In the genomic region with DNA sequence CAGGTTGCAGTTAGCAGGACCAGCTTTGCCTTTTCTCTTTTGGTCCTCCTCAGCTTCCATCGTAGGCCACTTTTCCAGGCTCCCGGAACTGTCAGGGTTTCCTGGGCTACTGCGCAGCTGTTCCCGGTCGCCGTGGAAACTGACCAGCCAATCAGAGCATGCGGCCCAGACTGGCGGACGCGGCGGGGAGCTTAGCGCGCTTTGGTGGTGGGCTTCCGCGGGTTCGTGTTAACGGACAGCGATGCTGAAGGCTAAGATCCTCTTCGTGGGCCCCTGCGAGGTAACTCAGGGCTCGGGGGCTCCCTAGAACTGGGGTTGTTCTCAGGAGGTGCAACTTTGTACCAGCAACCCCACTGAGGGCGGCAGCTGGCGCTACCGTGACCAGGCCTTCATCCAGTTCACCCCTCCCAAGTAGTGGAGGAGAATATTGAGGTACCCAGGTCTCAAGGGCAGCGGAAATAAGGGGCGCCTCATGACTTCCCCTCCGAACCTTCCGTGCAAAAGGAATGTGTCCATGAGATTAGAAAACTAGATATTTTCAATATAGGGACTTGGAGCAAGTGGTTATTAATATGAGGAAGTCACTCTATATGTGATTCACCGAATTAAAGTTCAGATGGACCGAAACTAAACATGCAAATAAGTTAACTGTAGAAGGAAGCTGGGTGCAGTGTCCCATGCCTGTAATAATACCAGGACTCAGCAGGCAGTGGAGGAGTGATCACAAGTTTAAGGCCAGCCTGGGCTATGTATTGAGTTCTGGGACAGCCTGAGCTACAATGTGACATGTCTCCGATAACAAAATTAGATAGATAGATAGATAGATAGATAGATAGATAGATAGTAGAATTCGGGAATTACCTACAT, we compare ENCODE assay signal across 8 mouse cellular contexts. TPM values are rescaled to one million over a fixed set of nuclear protein-coding genes. Genes with fewer than 3 reads are reported as not detected.
A peak's percentile ranks its signal among the peaks of the same experiment; 100 is the strongest.
DNase-seq lines count a peak whose midpoint lies in the region; ATAC-seq and TF ChIP-seq lines count a peak whose summit lies in the region.

Gene Ift22, plus strand, starts transcription at position 160 of the 867 bp plus-strand sequence.

- H3K36me3 ChIP-seq in E14TG2a.4 (ENCODE audit: insufficient read depth, low read length): peaks cover 27% of the 10 kb centered on the region
- H3K36me3 ChIP-seq in forebrain, embryonic 16.5 days (ENCODE audit: control insufficient read depth, insufficient read depth): peaks cover 10% of the 10 kb centered on the region; the same call in 1 of the 2 replicates
- peaks cover 23% of the 10 kb centered on the region for H3K36me3 ChIP-seq in lung, embryonic 14.5 days (ENCODE audit: insufficient read depth)
- H3K36me3 ChIP-seq in thymus, adult 2 months (ENCODE audit: control insufficient read depth, insufficient read depth, low read length): no peaks in the 10 kb centered on the region

- WGBS in forebrain, embryonic 16.5 days: 9% methylated on average over 32 of the region's 32 CpGs
- WGBS in lung, embryonic 14.5 days: 10% methylated on average over 32 of the region's 32 CpGs
- WGBS in olfactory bulb, adult 2 months: 8% methylated on average over 32 of the region's 32 CpGs
- WGBS in thymus, adult 2 months: 7% methylated on average over 32 of the region's 32 CpGs

- peak; percentile 98 for ATAC-seq in forebrain, embryonic 16.5 days
- peak; percentile 94 for ATAC-seq in lung, embryonic 14.5 days (ENCODE audit: insufficient read depth)

- peaks cover 22% of the 10 kb centered on the region for H3K4me1 ChIP-seq in E14TG2a.4 (replicated peaks; ENCODE audit: low read depth, low read length)
- H3K4me1 ChIP-seq in forebrain, embryonic 16.5 days (replicated peaks; ENCODE audit: control insufficient read depth, insufficient read depth, low read length): peaks cover 12% of the 10 kb centered on the region
- no peaks in the 10 kb centered on the region for H3K4me1 ChIP-seq in lung, embryonic 14.5 days (ENCODE audit: insufficient read depth)
- peaks cover 12% of the 10 kb centered on the region for H3K4me1 ChIP-seq in olfactory bulb, adult 2 months (ENCODE audit: control insufficient read depth, insufficient read depth, low read length)
- H3K4me1 ChIP-seq in thymus, adult 2 months (replicated peaks; ENCODE audit: control insufficient read depth, insufficient read depth, low read length): peaks cover 4% of the 10 kb centered on the region

- 0 out of 2 replicates have a peak, but pooled peaks cover 5% of the 10 kb centered on the region for H3K9me3 ChIP-seq in E14TG2a.4 (ENCODE audit: low read length)
- no peaks in the 10 kb centered on the region for H3K9me3 ChIP-seq in forebrain, embryonic 16.5 days (ENCODE audit: control insufficient read depth, low read length)
- no peaks in the 10 kb centered on the region for H3K9me3 ChIP-seq in lung, embryonic 14.5 days (ENCODE audit: low read depth, low read length)

- TF ChIP-seq POLR2A in olfactory bulb, adult 2 months (IDR thresholded peaks at IDR 0.05; ENCODE audit: insufficient read depth, low read depth, low read length): peak; percentile 53; the same call in 1 of the 2 replicates
- TF ChIP-seq POLR2A in thymus, adult 2 months (IDR thresholded peaks at IDR 0.05; ENCODE audit: control insufficient read depth, extremely low read depth, insufficient read depth, low read length, poor library complexity): peak; percentile 32; the same call in 1 of the 2 replicates

- H3K27me3 ChIP-seq in E14TG2a.4 (ENCODE audit: insufficient read depth, low read length): no peaks in the 10 kb centered on the region
- H3K27me3 ChIP-seq in forebrain, embryonic 16.5 days (replicated peaks; ENCODE audit: control insufficient read depth, insufficient read depth, low read length): no peaks in the 10 kb centered on the region
- no peaks in the 10 kb centered on the region for H3K27me3 ChIP-seq in lung, embryonic 14.5 days (ENCODE audit: insufficient read depth, low read length)
- no peaks in the 10 kb centered on the region for H3K27me3 ChIP-seq in thymus, adult 2 months (ENCODE audit: control insufficient read depth, insufficient read depth, low read length)

- peak; percentile 39 for DNase-seq in c-Kit-positive CD71-positive TER-119-positive erythroid progenitor cells, embryonic 14.5 days (ENCODE audit: low spot score)
- peak; percentile 92 to 94 for DNase-seq in heart, postnatal 36 days
- DNase-seq in layer of hippocampus, adult 2 months (ENCODE audit: low spot score in 2 of 2): peak; percentile 93 to 94
- peak; percentile 97 for DNase-seq in lung, embryonic 14.5 days
- peak; percentile 89 for DNase-seq in thymus, adult 2 months

- intact Hi-C loops in heart, postnatal 36 days (cut with DNase I): no loop called here

- H3K4me3 ChIP-seq in E14TG2a.4 (replicated peaks; ENCODE audit: low read length): peak within 1 kb of the TSS; percentile 86
- peak within 1 kb of the TSS; percentile 76 for H3K4me3 ChIP-seq in forebrain, embryonic 16.5 days (replicated peaks; ENCODE audit: low read length)
- H3K4me3 ChIP-seq in layer of hippocampus, adult 2 months: peak within 1 kb of the TSS; percentile 84
- peak within 1 kb of the TSS; percentile 69 for H3K4me3 ChIP-seq in lung, embryonic 14.5 days (ENCODE audit: low read depth, low read length)
- H3K4me3 ChIP-seq in olfactory bulb, adult 2 months (ENCODE audit: insufficient read depth, low read depth, low read length): peak within 1 kb of the TSS; percentile 89
- H3K4me3 ChIP-seq in thymus, adult 2 months (ENCODE audit: control insufficient read depth, insufficient read depth, low read length): peak within 1 kb of the TSS; percentile 53

- TF ChIP-seq CTCF in E14TG2a.4 (conservative IDR thresholded peaks at IDR 0.05; ENCODE audit: low read length): no peak
- TF ChIP-seq CTCF in layer of hippocampus, adult 2 months (conservative IDR thresholded peaks at IDR 0.05): no peak
- TF ChIP-seq CTCF in lung, embryonic 14.5 days (IDR thresholded peaks at IDR 0.05; ENCODE audit: low read depth): no peak
- no peak for TF ChIP-seq CTCF in olfactory bulb, adult 2 months (IDR thresholded peaks at IDR 0.05; ENCODE audit: insufficient read depth, low read depth, low read length)
- TF ChIP-seq CTCF in thymus, adult 2 months (IDR thresholded peaks at IDR 0.05; ENCODE audit: borderline replicate concordance, control insufficient read depth, extremely low read depth, insufficient read depth, low read length, poor library complexity): no peak

- peak within 1 kb of the TSS; percentile 72 for H3K4me2 ChIP-seq in forebrain, embryonic 16.5 days (ENCODE audit: low read length)
- H3K4me2 ChIP-seq in lung, embryonic 14.5 days: peak within 1 kb of the TSS; percentile 62

- peak within 1 kb of the TSS; percentile 71 for H3K9ac ChIP-seq in forebrain, embryonic 16.5 days (replicated peaks; ENCODE audit: low read depth, low read length)
- H3K9ac ChIP-seq in lung, embryonic 14.5 days: peak within 1 kb of the TSS; percentile 61

- H3K27ac ChIP-seq in forebrain, embryonic 16.5 days (ENCODE audit: low read length): no peak within 1 kb of the TSS
- H3K27ac ChIP-seq in layer of hippocampus, adult 2 months: peak within 1 kb of the TSS; percentile 88
- no peak within 1 kb of the TSS for H3K27ac ChIP-seq in lung, embryonic 14.5 days (ENCODE audit: low read depth)
- peak within 1 kb of the TSS; percentile 5; the same call in 1 of the 2 replicates for H3K27ac ChIP-seq in olfactory bulb, adult 2 months (ENCODE audit: insufficient read depth, low read depth, low read length)
- no peak within 1 kb of the TSS for H3K27ac ChIP-seq in thymus, adult 2 months (ENCODE audit: control insufficient read depth, insufficient read depth, low read length)

RNA-seq across cellular contexts. Expression of gene Ift22, which starts in this region (rescaled TPM):
- 112 and 114 TPM in 2 replicates for polyA plus RNA-seq in forebrain, embryonic 16.5 days (2015; fragmentation: Nextera tagmentation; extraction: Ambion mirVana)
- 10 to 100 TPM; 11.0 to 11.6 TPM for total RNA-seq in heart, postnatal 36 days (2021)
- 10 to 100 TPM; 81.0 to 87.2 TPM for total RNA-seq in layer of hippocampus, adult 2 months (2021)
- polyA plus RNA-seq in lung, embryonic 14.5 days (2014; fragmentation: Nextera tagmentation; extraction: Ambion mirVana): 72.2 and 78.1 TPM in 2 replicates
- not detected in 2 replicates for polyA plus RNA-seq in olfactory bulb, adult 2 months (2012; ENCODE audit: insufficient read depth, insufficient read length, low replicate concordance, missing spikeins)
- polyA plus RNA-seq in thymus, adult 2 months (2012; rRNA removed): 7.7 and 9.4 TPM in 2 replicates

Comparison
In these comparisons a context has a peak if more than half of its experiments do, and no peak if none do; other contexts are left out.
1. RNA of gene Ift22 (total RNA-seq): 81.0 to 87.2 TPM in layer of hippocampus, adult 2 months; 11.0 to 11.6 TPM in heart, postnatal 36 days; every median in the first group is over 4 times any median in the second.
2. DNase-seq: peak in every context shown above with its lines; median percentile 97 in lung, embryonic 14.5 days; 94 in layer of hippocampus, adult 2 months; 93 in heart, postnatal 36 days; 89 in thymus, adult 2 months; 39 in c-Kit-positive CD71-positive TER-119-positive erythroid progenitor cells, embryonic 14.5 days.
3. H3K27ac ChIP-seq: peak in layer of hippocampus, adult 2 months (single experiment) and olfactory bulb, adult 2 months (single experiment); none in forebrain, embryonic 16.5 days (single experiment), lung, embryonic 14.5 days (single experiment) and thymus, adult 2 months (single experiment).
4. Peak in every context shown above with its lines, with median percentiles within 50 percentile points of each other: H3K4me3 ChIP-seq.